Mouse (Mus musculus): ENCODE data around the gene Lix1l.

The Lix1l gene

DNA sequence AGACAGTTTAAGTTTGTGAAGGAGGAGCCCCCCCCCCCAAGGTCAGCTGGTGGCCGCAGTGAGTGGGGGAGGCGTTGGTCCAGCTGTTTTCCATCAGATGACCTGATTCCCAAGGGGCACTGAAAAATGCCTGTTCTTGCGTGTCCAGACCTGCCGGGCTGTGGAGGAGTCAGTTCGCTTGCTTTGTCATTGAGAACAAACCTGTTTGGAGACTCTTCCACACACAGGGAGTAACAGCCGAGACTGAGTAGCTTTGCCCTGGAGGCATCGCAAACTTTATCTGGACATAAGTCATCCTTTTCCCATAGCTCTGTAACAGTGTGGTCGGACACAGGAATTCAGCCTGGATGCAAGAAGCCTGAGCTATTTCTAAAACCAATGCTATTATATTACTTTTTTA is 73.5 kb downstream of the Lix1l start:
- DNase-seq (ENCODE audit: low spot score in 2 of 2) = no peak

DNA sequence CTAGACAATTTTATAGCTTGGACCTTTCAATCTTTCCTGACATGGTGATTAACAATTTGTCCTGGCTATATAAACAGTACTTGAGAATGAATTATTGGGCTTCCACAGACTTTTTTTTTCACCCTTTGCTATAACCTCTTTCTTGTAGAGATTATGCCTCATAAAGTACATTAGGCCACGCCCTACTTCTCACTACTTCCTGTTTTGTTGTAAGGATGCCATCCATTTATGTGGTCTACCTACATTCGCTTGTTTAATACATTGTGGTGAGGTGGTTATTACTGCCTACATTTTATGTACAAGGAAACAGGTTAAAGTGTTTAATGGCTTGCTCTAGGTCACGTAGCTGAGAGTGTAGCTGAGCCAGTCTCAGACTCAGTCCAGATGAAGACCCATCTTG is 74.2 kb downstream of the Lix1l start:
- DNase-seq (ENCODE audit: low spot score in 2 of 2) = no peak

DNA sequence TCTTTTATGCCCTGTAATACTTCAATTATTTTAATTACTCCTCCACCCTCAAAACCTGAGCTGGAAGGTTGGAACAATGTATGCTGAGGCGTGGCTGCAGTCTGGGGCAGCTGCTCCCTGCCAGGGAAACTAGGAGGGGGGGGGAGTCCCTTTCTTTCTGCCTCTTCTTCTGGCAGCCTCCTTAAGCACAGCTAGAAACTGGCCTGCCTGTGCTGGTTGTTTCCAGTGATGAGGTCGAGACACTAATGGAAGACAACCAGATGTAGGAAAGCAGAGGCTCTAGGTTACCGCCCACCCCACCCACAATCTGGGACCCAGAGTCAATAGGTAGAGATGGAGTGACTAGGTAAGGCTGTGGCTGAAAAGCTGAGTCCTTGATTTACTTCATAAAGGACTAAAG is 74.7 kb downstream of the Lix1l start:
- no peak for DNase-seq (ENCODE audit: low spot score in 2 of 2)
